Mouse (Mus musculus) limb, embryonic 14.5 days (tissue): ENCODE measurements at regions not wholly inside any gene's neighbourhood (a gene's known extent, or its start where the extent isn't known, plus 50 kb on each side); places are given as distances from the start of the nearest gene placed in this dataset.

Experiments used
- ATAC-seq: fragments of 200-750 bp; cut with Nextera tagmentation; 2 replicates; pipeline ENCODE4 v1.8.0; 2017; ENCODE audit warnings: low read depth, moderate number of reproducible peaks, moderate TSS enrichment; ENCODE audit not compliant: low FRiP score
- DNase-seq: peaks from one replicate; pipeline ENCODE4 v3.0.0-alpha.2; 2015; ENCODE audit warnings: low spot score
- H3K27ac ChIP-seq: fragments of 300-500 bp; sonication (generic); replicated peaks from 2 replicates; pipeline ENCODE4 v1.5.1; 2014; ENCODE audit warnings: low read depth, mild to moderate bottlenecking, low read length, moderate library complexity, mixed read lengths
- H3K27me3 ChIP-seq: fragments of 300-500 bp; sonication (generic); 2 replicates; pipeline ENCODE4 v1.6.1; 2014; ENCODE audit warnings: low read length, mixed read lengths; ENCODE audit not compliant: control insufficient read depth, insufficient read depth
- H3K36me3 ChIP-seq: fragments of 300-500 bp; sonication (generic); 2 replicates; pipeline ENCODE4 v1.6.1; 2014; ENCODE audit warnings: mild to moderate bottlenecking, low read length, moderate library complexity, mixed read lengths; ENCODE audit not compliant: control insufficient read depth, insufficient read depth
- H3K4me1 ChIP-seq: fragments of 300-500 bp; sonication (generic); 2 replicates; pipeline ENCODE4 v1.6.1; 2014; ENCODE audit warnings: antibody characterized with exemption, low read length, mixed read lengths; ENCODE audit not compliant: control insufficient read depth, insufficient read depth
- H3K4me2 ChIP-seq: fragments of 300-500 bp; sonication (generic); replicated peaks from 2 replicates; pipeline ENCODE4 v1.6.1; 2014; ENCODE audit warnings: low read depth, mild to moderate bottlenecking, low read length, moderate library complexity; ENCODE audit not compliant: severe bottlenecking
- H3K4me3 ChIP-seq: fragments of 300-500 bp; sonication (generic); replicated peaks from 2 replicates; pipeline ENCODE4 v1.5.1; 2014; ENCODE audit warnings: low read length
- H3K9ac ChIP-seq: fragments of 300-500 bp; sonication (generic); 2 replicates; pipeline ENCODE4 v1.6.1; 2014; ENCODE audit warnings: mild to moderate bottlenecking, low read depth, low read length, moderate library complexity; ENCODE audit not compliant: severe bottlenecking
- H3K9me3 ChIP-seq: fragments of 300-500 bp; sonication (generic); 2 replicates; pipeline ENCODE4 v1.6.1; 2016; ENCODE audit warnings: low read length; ENCODE audit not compliant: control insufficient read depth
- POLR2A ChIP-seq: fragments of 200-500 bp; IDR thresholded peaks from 2 replicates; pipeline ENCODE4 v1.8.0; 2012; ENCODE audit warnings: inconsistent platforms, mild to moderate bottlenecking, moderate library complexity, borderline replicate concordance; ENCODE audit not compliant: insufficient read depth, insufficient read length; ENCODE audit errors: extremely low read depth
- WGBS: fragments of 180-500 bp; shearing (Covaris S2); extraction: QIAGEN DNeasy Blood & Tissue Kit; methylation state at CpG from one replicate; pipeline ENCODE4 v1.1.7; 2014; 5-methylcytosine and 5-hydroxymethylcytosine counted together

DNA sequence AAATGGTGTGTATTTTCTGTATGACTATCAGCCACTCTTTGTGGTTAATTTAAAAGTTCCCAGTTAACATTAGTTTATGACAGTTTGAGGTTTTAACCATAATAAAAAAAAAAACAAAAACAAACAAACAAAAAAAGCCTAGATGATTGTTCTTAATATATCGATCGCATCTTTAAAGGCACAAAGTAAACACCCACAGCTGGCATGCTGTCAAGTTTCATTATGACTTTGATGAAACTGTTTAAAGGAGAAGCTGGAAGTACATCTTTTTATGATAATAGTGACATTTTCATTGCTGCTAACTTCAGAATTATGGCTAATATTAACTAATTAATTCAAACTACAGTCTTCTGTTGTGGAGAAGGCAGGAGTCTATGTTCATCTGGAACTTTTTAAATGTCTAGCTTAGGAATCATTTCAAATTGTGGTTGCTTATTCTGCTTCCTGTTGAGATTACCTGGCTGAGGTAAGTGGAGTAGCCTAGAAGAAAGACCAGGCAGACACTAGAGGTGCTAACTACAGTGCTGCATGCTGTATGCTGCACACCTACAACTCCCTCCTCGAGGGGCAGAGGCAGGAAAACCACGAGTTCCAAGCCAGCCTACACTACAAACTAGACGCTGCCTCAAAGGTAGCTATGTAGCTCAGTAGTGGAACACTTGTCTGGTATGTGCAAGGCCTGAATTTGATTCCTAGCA is 591.9 kb downstream of the Zfp706 start:
- Histone ChIP-seq H3K4me3 (no peak overlapping the region), H3K9me3 (no peaks in the 10 kb centered on the region), H3K27me3 (no peaks in the 10 kb centered on the region), H3K36me3 (no peaks in the 10 kb centered on the region), H3K27ac (no peak overlapping the region), H3K4me1 (no peaks in the 10 kb centered on the region), H3K9ac (no peak overlapping the region), H3K4me2 (no peak overlapping the region)
- TF ChIP-seq POLR2A: no peak
- 85% methylated on average over 5 of the region's 5 CpGs for WGBS
- DNase-seq (no peak), ATAC-seq (no peak)

GRCm38 (mm10) chr15:36412016-36412415 is 595.6 kb downstream of the Zfp706 start:
- Histone ChIP-seq H3K27me3 (no peaks in the 10 kb centered on the region), H3K27ac (no peak overlapping the region), H3K9ac (no peak overlapping the region)

DNA sequence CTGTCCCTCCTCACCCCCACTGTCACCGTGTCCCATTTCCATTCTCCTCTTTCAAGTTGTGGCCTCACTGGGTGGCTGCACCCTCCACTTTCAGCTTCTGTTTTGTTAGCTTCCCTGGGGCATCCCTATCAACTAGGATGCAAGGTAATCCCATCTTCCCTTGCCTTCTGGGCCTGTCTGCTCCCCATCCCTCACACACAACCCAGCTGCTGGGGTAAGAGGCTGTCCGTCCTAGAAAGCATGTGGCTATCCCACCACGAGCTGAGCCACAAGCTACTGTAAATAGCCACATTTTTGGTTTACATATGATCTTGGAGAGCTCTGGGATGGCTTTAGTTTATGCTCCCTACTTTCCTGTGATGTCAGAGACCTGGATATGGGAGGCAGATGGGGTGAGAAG is 602.1 kb downstream of the Zfp706 start:
- Histone ChIP-seq H3K4me3 (no peak overlapping the region), H3K9me3 (no peaks in the 10 kb centered on the region), H3K4me1 (no peaks in the 10 kb centered on the region), H3K4me2 (no peak overlapping the region), H3K27ac (no peak overlapping the region), H3K36me3 (no peaks in the 10 kb centered on the region), H3K9ac (no peak overlapping the region), H3K27me3 (no peaks in the 10 kb centered on the region)
- ATAC-seq (no peak; the same call in 1 of the 2 replicates), DNase-seq (no peak)
- TF ChIP-seq POLR2A: no peak
- 81% methylated on average over 3 of the region's 3 CpGs for WGBS

More at GRCm38 (mm10) chr15:36412016-36412415, 595.6 kb downstream of the Zfp706 start:
- WGBS: 57% methylated on average over 3 of the region's 3 CpGs
- Histone ChIP-seq H3K9me3 (no peaks in the 10 kb centered on the region), H3K36me3 (no peaks in the 10 kb centered on the region), H3K4me3 (no peak overlapping the region), H3K4me1 (no peaks in the 10 kb centered on the region), H3K4me2 (no peak overlapping the region)
- DNase-seq: no peak
- ATAC-seq: no peak
- TF ChIP-seq POLR2A: no peak

GRCm38 (mm10) chr15:36403336-36404119 is 604.0 kb downstream of the Zfp706 start:
- no peak overlapping the region for H3K4me3 ChIP-seq
- H3K9ac ChIP-seq: no peak overlapping the region
- no peaks in the 10 kb centered on the region for H3K27me3 ChIP-seq
- H3K36me3 ChIP-seq: no peaks in the 10 kb centered on the region
- no peak overlapping the region for H3K4me2 ChIP-seq
- WGBS: 79% methylated on average over 6 of the region's 6 CpGs
- no peaks in the 10 kb centered on the region for H3K9me3 ChIP-seq
- no peak for ATAC-seq
- peaks cover 14% of the 10 kb centered on the region for H3K4me1 ChIP-seq
- no peak for TF ChIP-seq POLR2A
- H3K27ac ChIP-seq: no peak overlapping the region
- DNase-seq: no peak

GRCm38 (mm10) chr15:36402051-36402450 is 605.5 kb downstream of the Zfp706 start:
- H3K27me3 ChIP-seq: no peaks in the 10 kb centered on the region
- 97% methylated on average over 1 of the region's 1 CpGs for WGBS

More at GRCm38 (mm10) chr15:36402051-36402450, 605.5 kb downstream of the Zfp706 start:
- Histone ChIP-seq H3K4me2 (no peak overlapping the region), H3K4me1 (peaks cover 14% of the 10 kb centered on the region), H3K4me3 (no peak overlapping the region), H3K36me3 (no peaks in the 10 kb centered on the region), H3K9me3 (no peaks in the 10 kb centered on the region), H3K27ac (no peak overlapping the region), H3K9ac (no peak overlapping the region)
- TF ChIP-seq POLR2A: no peak
- ATAC-seq: no peak
- no peak for DNase-seq
